Mouse (Mus musculus): ENCODE data around the gene Cisd3. TPM values are rescaled to one million over a fixed set of nuclear protein-coding genes. Genes with fewer than 3 reads are reported as not detected.
A peak's percentile ranks its signal among the peaks of the same experiment; 100 is the strongest.
"Not testable (repeated sequence)": the region's sequence is repeated elsewhere in the genome, so short reads cannot be mapped to it uniquely, and the experiment has no call there.

The Cisd3 gene
- polyA plus RNA-seq (2012; rRNA removed): 11.7 and 13.3 TPM in 2 replicates
- 13.6 and 14.9 TPM in 2 replicates for polyA plus RNA-seq (2014; fragmentation: Nextera tagmentation; extraction: Ambion mirVana)

DNA sequence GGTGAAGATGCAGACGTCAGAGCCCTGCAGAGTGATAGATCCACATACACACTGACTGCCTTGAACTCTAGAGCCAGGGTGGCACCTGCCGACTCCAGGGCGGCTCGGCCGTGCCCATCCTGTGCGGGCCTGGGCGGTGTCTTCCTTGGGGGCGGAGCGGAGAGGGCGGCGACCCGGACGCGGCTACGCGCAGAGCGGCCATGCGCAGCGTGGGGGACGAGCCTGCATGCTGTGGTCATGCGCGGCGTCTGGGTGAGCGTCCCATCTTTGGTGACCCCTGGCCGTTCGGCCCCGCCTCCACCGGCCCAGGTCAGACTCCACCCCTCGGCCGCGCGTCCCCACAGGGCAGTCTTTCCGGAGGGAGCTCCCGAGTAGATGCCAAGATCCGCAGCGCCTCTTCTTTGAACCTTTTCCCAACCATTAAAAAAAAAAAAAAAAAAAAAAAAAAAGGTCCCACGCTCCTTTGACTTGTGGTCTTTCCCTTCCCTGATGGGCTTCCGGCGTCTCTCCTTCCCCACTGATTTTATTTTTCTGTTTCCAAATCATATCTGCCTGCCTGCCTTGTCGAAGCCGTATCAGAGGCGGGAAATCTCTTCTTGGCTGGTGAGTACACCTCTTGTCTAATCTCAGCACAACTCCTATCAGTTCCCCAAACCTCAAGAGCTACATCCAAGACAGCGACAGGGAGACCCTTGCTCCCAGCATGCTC, at the start of gene Cisd3:
TSS of gene Cisd3 (plus strand) at position 214 of the 709 bp plus-strand sequence.
- WGBS: 2% methylated on average over 36 of the region's 43 CpGs
- peak; percentile 75 for ATAC-seq (ENCODE audit: low FRiP score, low read depth)

DNA sequence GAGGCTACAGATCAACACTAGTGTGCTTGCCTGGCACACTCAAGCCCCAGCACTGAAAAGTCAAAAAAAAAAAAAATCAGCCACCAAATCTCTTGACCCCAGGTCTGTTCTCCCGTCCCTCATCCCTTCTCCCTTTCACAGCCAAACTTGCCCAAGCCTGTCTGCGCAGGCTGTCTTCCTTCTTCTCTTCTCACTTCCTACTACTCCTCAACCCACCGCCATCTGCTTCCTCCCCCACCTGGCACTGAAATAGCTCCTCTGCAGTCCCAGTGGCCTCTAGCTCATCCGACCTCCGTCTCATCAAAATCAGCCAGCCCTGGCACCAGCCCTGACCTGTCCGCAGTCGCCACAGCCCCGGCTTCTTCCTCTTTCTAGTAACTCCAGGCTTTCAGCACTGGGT, 44.0 kb upstream of the Cisd3 start:
- no peak for TF ChIP-seq POLR2A (IDR thresholded peaks at IDR 0.05; ENCODE audit: borderline replicate concordance, extremely low read depth, insufficient read depth, insufficient read length)
- no peaks in the 10 kb centered on the region for H3K4me1 ChIP-seq (ENCODE audit: control insufficient read depth, insufficient read depth, low read length)
- no peak for ATAC-seq (ENCODE audit: low FRiP score, low read depth)
- H3K9ac ChIP-seq (ENCODE audit: low read depth, low read length, severe bottlenecking): no peak overlapping the region
- H3K27ac ChIP-seq (replicated peaks; ENCODE audit: low read depth, low read length): no peak overlapping the region
- WGBS: 50% methylated on average over 8 of the region's 8 CpGs
- no peaks in the 10 kb centered on the region for H3K27me3 ChIP-seq (ENCODE audit: control insufficient read depth, insufficient read depth, low read length)
- no peak overlapping the region for H3K4me2 ChIP-seq (replicated peaks; ENCODE audit: low read depth, low read length, severe bottlenecking)
- no peaks in the 10 kb centered on the region for H3K9me3 ChIP-seq (ENCODE audit: control insufficient read depth, low read length)
- DNase-seq (ENCODE audit: low spot score): no peak
- H3K36me3 ChIP-seq (ENCODE audit: control insufficient read depth, insufficient read depth, low read length): no peaks in the 10 kb centered on the region
- H3K4me3 ChIP-seq (replicated peaks; ENCODE audit: low read length): no peak overlapping the region

More for the DNA sequence above, at the start of gene Cisd3:
- Histone ChIP-seq H3K27me3 (ENCODE audit: control insufficient read depth, insufficient read depth, low read length) (no peaks in the 10 kb centered on the region), H3K27ac (replicated peaks; ENCODE audit: low read depth, low read length) (no peak within 1 kb of the TSS), H3K9ac (ENCODE audit: low read depth, low read length, severe bottlenecking) (peak within 1 kb of the TSS; percentile 44), H3K4me1 (ENCODE audit: control insufficient read depth, insufficient read depth, low read length) (peaks cover 4% of the 10 kb centered on the region; the same call in 1 of the 2 replicates), H3K36me3 (ENCODE audit: control insufficient read depth, insufficient read depth, low read length) (peaks cover 37% of the 10 kb centered on the region), H3K4me2 (replicated peaks; ENCODE audit: low read depth, low read length, severe bottlenecking) (peak within 1 kb of the TSS; percentile 72), H3K9me3 (ENCODE audit: control insufficient read depth, low read length) (no peaks in the 10 kb centered on the region), H3K4me3 (replicated peaks; ENCODE audit: low read length) (peak within 1 kb of the TSS; percentile 39)
- no peak for TF ChIP-seq POLR2A (IDR thresholded peaks at IDR 0.05; ENCODE audit: borderline replicate concordance, extremely low read depth, insufficient read depth, insufficient read length)
- peak; percentile 58 for DNase-seq (ENCODE audit: low spot score)

DNA sequence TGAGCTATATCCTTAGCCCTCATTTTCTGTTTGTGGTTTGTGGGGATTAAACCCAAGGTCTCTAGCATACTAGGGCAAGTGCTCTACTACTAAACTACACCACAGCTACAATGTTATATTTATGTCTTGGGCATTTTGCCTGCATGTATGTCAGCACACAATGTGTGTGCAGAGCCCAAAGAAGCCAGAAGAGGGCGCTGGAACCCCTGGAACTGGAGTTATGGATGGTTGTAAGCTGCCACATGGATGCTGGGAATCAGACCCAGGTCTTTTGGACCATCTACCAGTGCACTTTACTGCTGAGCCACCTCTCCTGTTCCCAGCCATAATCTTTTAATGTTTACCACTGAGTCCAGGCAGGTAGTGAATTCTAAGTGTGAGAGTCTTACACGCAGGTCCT, 42.9 kb upstream of the Cisd3 start:
- Histone ChIP-seq H3K36me3 (ENCODE audit: control insufficient read depth, insufficient read depth, low read length) (no peaks in the 10 kb centered on the region), H3K27me3 (ENCODE audit: control insufficient read depth, insufficient read depth, low read length) (no peaks in the 10 kb centered on the region), H3K4me3 (replicated peaks; ENCODE audit: low read length) (no peak overlapping the region), H3K9ac (ENCODE audit: low read depth, low read length, severe bottlenecking) (no peak overlapping the region), H3K4me1 (ENCODE audit: control insufficient read depth, insufficient read depth, low read length) (no peaks in the 10 kb centered on the region), H3K9me3 (ENCODE audit: control insufficient read depth, low read length) (no peaks in the 10 kb centered on the region), H3K27ac (replicated peaks; ENCODE audit: low read depth, low read length) (no peak overlapping the region), H3K4me2 (replicated peaks; ENCODE audit: low read depth, low read length, severe bottlenecking) (no peak overlapping the region)
- WGBS: 45% methylated on average over 2 of the region's 2 CpGs
- TF ChIP-seq POLR2A (IDR thresholded peaks at IDR 0.05; ENCODE audit: borderline replicate concordance, extremely low read depth, insufficient read depth, insufficient read length): no peak
- ATAC-seq (ENCODE audit: low FRiP score, low read depth) (no peak), DNase-seq (ENCODE audit: low spot score) (no peak)

DNA sequence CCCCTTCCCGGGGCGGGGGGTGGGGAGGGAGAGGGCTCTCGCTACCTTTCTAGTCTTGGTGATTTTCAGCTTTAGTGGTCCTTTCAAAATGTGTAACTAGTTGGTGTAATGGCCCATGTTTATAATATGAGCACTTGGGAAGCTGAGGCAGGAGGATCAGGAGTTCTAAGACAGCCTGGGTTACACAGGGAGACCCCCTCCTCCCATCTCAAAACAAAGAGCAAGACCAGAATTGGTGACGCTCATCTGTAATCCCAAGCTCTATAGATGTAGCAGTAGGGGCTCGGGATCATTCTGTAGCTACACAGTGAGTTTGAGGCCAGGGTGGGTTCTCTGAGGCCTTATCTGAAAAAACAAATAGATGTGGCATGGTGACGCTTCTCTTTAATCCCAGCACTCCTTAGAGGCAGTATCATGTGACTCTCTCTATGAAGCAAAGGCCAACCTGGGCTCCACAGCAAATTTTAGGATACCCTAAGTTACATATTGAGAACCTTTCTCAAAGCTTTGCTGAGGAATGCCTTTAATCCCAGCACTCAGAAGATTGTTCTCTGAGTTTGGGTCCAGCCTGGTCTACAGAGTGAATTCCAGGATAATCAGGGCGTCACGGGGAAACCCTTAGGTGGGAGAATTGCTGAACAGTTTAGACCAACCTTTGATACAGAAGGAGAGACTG, 42.1 kb upstream of the Cisd3 start:
- no peak for TF ChIP-seq POLR2A (IDR thresholded peaks at IDR 0.05; ENCODE audit: borderline replicate concordance, extremely low read depth, insufficient read depth, insufficient read length)
- H3K4me3 ChIP-seq (replicated peaks; ENCODE audit: low read length): no peak overlapping the region

DNA sequence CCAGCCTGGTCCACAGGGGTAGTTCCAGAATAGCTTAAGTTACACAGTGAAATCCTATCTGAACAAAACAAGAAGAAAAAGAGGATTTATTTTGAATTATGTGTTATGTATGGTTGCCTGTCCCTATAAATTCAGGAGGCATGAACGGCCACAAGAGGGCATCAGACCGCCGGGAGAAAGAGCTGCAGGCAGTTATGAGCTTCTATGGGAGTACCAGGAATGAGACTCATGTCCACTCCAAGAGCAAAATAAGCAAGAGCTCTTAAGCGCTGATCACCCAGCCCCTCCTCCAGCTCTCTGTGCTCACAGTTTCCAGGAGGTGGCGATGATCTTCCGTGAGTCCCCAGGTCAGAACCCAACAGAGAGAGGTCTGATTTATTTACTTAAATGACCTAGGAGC, 40.8 kb upstream of the Cisd3 start:
- ATAC-seq (ENCODE audit: low FRiP score, low read depth) (no peak), DNase-seq (ENCODE audit: low spot score) (no peak)
- Histone ChIP-seq H3K4me1 (ENCODE audit: control insufficient read depth, insufficient read depth, low read length) (no peaks in the 10 kb centered on the region), H3K9ac (ENCODE audit: low read depth, low read length, severe bottlenecking) (no peak overlapping the region), H3K27me3 (ENCODE audit: control insufficient read depth, insufficient read depth, low read length) (no peaks in the 10 kb centered on the region), H3K4me2 (replicated peaks; ENCODE audit: low read depth, low read length, severe bottlenecking) (no peak overlapping the region), H3K36me3 (ENCODE audit: control insufficient read depth, insufficient read depth, low read length) (no peaks in the 10 kb centered on the region), H3K27ac (replicated peaks; ENCODE audit: low read depth, low read length) (no peak overlapping the region), H3K9me3 (ENCODE audit: control insufficient read depth, low read length) (no peaks in the 10 kb centered on the region), H3K4me3 (replicated peaks; ENCODE audit: low read length) (no peak overlapping the region)
- WGBS: 3% methylated on average over 6 of the region's 6 CpGs
- no peak for TF ChIP-seq POLR2A (IDR thresholded peaks at IDR 0.05; ENCODE audit: borderline replicate concordance, extremely low read depth, insufficient read depth, insufficient read length)

More for the DNA sequence above, 42.1 kb upstream of the Cisd3 start:
- Histone ChIP-seq H3K9ac (ENCODE audit: low read depth, low read length, severe bottlenecking) (no peak overlapping the region), H3K36me3 (ENCODE audit: control insufficient read depth, insufficient read depth, low read length) (no peaks in the 10 kb centered on the region), H3K27ac (replicated peaks; ENCODE audit: low read depth, low read length) (no peak overlapping the region), H3K4me2 (replicated peaks; ENCODE audit: low read depth, low read length, severe bottlenecking) (no peak overlapping the region), H3K9me3 (ENCODE audit: control insufficient read depth, low read length) (no peaks in the 10 kb centered on the region), H3K27me3 (ENCODE audit: control insufficient read depth, insufficient read depth, low read length) (no peaks in the 10 kb centered on the region), H3K4me1 (ENCODE audit: control insufficient read depth, insufficient read depth, low read length) (no peaks in the 10 kb centered on the region)
- WGBS: 83% methylated on average over 8 of the region's 8 CpGs
- DNase-seq (ENCODE audit: low spot score) (no peak), ATAC-seq (ENCODE audit: low FRiP score, low read depth) (no peak)

DNA sequence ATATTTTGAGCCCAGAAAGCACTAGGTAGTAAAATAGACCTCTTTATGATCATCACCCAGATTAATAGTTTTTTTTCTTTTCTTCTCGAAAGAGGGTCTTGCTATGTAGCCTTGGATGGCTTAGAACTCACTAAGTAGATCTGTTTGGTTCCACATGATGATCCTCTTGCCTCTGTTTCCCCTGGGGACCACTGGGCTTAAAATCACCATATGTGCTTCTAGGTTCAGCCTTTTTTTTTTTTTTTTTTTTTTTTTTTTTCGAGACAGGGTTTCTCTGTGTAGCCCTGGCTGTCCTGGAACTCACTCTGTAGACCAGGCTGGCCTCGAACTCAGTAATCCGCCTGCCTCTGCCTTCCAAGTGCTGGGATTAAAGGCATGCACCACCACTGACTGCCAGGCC, 37.1 kb upstream of the Cisd3 start:
- H3K36me3 ChIP-seq (ENCODE audit: control insufficient read depth, insufficient read depth, low read length); ATAC-seq (ENCODE audit: low FRiP score, low read depth); H3K9me3 ChIP-seq (ENCODE audit: control insufficient read depth, low read length); H3K27ac ChIP-seq (replicated peaks; ENCODE audit: low read depth, low read length); H3K4me3 ChIP-seq (replicated peaks; ENCODE audit: low read length); H3K9ac ChIP-seq (ENCODE audit: low read depth, low read length, severe bottlenecking); DNase-seq (ENCODE audit: low spot score); H3K27me3 ChIP-seq (ENCODE audit: control insufficient read depth, insufficient read depth, low read length); H3K4me2 ChIP-seq (replicated peaks; ENCODE audit: low read depth, low read length, severe bottlenecking); H3K4me1 ChIP-seq (ENCODE audit: control insufficient read depth, insufficient read depth, low read length): not testable (repeated sequence)
- 86% methylated on average over 3 of the region's 4 CpGs for WGBS
